Mouse (Mus musculus) heart, postnatal 25 days (tissue): ENCODE measurements around the gene Dmc1. TPM values are rescaled to one million over a fixed set of nuclear protein-coding genes. Genes with fewer than 3 reads are reported as not detected.

Experiments used
- DNase-seq: peaks from one replicate; pipeline ENCODE4 v3.0.0; 2022; ENCODE audit warnings: low spot score
- intact Hi-C: fragments of 180-260 bp; cut with DNase I; formaldehyde crosslinking; loops from one replicate; pipeline ENCODE4 v1.15.1; 2025
- microRNA-seq: library from miRNA; unstranded; fragments of <30 nt; microRNA quantifications from one replicate; pipeline ENCODE4 v1.2.0, GENCODE M21; 2022
- total RNA-seq, 2 experiments: library from RNA; stranded (reverse); gene quantifications; 2 replicates each; pipeline ENCODE4 v1.2.3; 2021

The Dmc1 gene
- total RNA-seq, 2 experiments from 2014 or later: 0.10 TPM; not detected in 1

DNA sequence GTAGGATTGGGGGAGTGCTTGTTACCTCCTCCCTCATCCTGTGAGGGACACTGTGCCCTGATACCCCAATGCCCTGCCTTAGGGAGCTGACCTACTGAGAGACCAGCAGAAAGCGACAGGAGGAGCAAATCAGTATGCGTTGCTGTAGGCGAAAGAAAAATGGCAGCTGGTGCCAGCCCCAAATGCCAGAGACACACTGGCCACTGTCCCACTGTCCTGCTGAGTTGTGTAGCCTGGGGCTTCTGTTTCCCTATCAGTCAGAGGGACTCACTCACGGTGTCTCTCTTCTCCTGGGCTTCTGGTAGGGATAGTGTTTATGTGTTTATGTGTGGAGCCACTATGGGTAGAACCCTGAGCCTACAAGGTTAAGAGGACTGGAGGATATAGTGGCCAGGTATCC is 87.2 kb downstream of the Dmc1 start:
- intact Hi-C loops: no loop called here
- no peak for DNase-seq

DNA sequence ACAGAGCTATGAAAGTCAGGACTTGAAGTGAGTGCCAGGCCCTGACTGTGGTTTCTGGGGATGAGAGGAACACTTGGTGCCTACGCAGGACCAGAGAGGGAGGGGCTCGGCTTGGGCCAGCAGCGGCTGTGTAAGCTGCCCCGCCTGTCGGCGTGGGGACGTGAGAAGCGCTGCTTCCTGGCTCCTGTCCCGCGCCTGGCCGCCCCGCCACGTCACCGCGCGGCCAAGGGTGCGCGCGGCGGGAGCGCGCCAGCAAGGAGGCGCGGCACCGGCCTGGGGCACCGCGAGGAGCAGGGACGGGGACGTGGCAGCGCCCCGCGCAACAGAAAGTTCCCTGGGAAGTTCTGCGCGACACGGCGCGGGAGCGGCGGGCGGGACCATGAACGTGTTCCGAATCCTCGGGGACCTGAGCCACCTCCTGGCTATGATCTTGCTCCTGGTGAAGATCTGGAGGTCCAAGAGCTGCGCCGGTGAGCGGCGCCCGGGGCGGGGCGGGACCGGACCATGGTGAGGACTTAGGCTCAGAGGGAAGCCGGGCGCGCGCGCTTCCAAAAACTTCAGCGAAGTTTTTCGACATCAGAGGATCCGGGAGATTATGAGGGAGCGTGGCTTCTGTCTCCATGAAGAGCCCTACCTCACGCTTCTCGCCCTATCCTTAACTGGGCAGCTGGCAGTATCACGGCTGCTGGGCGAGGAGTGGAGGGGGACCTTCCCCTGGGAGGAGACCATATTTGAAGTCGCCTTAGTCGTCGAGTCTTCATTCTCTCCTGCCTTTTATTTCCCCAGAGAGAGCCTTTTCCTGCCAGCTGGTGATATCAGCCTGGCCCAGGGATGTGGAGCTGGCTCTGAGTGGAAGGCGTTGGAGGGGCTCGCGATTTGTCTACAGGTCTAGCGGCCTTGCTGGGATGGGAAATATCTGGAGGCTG is 88.5 kb downstream of the Dmc1 start, which contains the start of gene Kdelr3:
Kdelr3 (plus strand) TSS at position 241 of the 926 bp plus-strand sequence.
- intact Hi-C loops: no loop called here
- DNase-seq: peak; percentile 82

DNA sequence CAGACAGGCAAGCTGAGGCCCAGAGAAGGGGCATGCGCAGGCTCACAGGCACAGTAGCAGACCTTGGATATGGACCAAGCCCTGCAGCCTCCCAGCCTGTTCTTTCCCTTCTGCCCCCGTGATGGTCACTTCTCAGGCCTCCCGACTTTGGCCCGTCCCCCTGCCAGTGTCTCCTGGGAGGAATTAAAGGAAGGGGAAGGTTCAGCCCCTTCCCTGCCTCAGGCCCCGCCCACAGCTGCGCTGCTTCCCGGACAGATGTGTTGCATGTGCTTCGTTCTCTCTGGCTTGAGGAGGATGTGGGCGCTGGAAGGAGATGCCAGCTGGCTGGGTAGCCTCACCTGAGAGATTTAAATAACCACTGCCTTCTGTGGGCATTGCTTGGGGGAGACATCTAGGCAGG is 91.0 kb downstream of the Dmc1 start:
- peak; percentile 17 for DNase-seq

DNA sequence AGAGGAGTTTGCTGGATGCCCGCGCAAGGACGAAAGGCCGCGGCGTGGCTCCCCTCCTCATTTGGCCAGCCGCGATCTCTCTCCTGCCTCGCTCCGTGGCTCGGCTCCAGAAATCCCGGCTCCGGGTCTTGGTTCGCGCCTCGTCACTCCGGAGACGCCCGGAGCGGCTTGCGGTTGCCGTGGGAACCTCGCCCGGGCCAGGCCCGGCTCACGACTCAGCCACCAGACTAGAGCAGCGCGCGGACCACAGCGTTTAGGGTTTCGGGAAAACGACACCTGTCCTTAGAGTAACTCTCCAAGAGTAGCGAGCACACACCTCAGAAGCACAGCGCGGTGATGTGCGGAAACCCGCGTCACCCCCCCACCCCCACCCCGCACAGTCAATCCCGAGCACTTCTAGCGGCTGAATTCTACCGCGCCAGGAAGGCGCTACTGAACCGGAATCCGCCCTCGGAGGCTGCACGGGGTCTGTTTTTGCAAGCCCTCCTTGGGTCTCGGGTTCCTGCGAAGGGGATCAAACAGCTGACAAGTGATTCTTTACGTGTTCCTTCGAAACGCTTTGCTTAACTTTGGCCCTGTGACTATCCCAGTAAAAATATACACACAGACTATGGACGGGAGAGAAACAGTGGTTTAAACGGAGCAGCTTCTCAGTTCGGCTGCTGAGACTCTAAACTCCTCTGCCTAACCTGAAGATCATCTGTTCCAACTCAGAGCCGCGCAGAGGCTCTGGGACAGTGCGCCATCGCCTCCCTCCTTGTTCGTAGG is 93.2 kb downstream of the Dmc1 start:
- DNase-seq: peak; percentile 62
- intact Hi-C loops: no loop called here

More for the DNA sequence above, 91.0 kb downstream of the Dmc1 start:
- intact Hi-C loops: no loop called here

Small RNAs within 50 kb of the gene (microRNA-seq; reads per million reads assigned to microRNA genes)
- gene Gm27903: not detected

Other genes starting within 250 kb of the Dmc1 start
- gene Tmem184b, start 201.5 kb downstream of the Dmc1 start, total RNA-seq: 10 to 100 TPM; 43.0 to 46.7 TPM
- gene Csnk1e, start 149.5 kb downstream of the Dmc1 start, total RNA-seq: 10 to 100 TPM; 48.4 to 54.0 TPM
- gene Kcnj4, start 99.9 kb downstream of the Dmc1 start, total RNA-seq: not detected
- 1 to 10 TPM; 7.6 to 8.2 TPM for gene Kdelr3, start 88.7 kb downstream of the Dmc1 start, total RNA-seq
- 100 to 1,000 TPM in 1 of 2 experiments, 10 to 100 TPM in 1; 96.7 to 105 TPM for gene Ddx17, start 58.4 kb downstream of the Dmc1 start, total RNA-seq
- 1 to 10 TPM in 1 of 2 experiments, under 1 TPM in 1; 0.84 to 1.3 TPM for gene Fam227a, start 53.8 kb upstream of the Dmc1 start, total RNA-seq
- gene Cby1, start 54.1 kb upstream of the Dmc1 start, total RNA-seq: 10 to 100 TPM; 22.9 to 25.9 TPM
- gene Tomm22, start 65.8 kb upstream of the Dmc1 start, total RNA-seq: 100 to 1,000 TPM; 120 to 122 TPM
- gene Josd1, start 82.8 kb upstream of the Dmc1 start, total RNA-seq: 10 to 100 TPM; 23.6 to 26.4 TPM
- gene Gtpbp1, start 85.7 kb upstream of the Dmc1 start, total RNA-seq: 10 to 100 TPM; 27.2 to 31.8 TPM
- 10 to 100 TPM; 79.3 to 80.7 TPM for gene Sun2, start 137.4 kb upstream of the Dmc1 start, total RNA-seq
- 10 to 100 TPM; 20.5 to 22.9 TPM for gene Dnal4, start 172.7 kb upstream of the Dmc1 start, total RNA-seq
- gene Nptxr, start 199.7 kb upstream of the Dmc1 start, total RNA-seq: 1 to 10 TPM; 1.5 to 1.8 TPM
- under 1 TPM in 1 of 2 experiments, not detected in 1; 0.26 TPM for gene Npcd, start 229.1 kb upstream of the Dmc1 start, total RNA-seq
- 10 to 100 TPM; 27.9 to 33.5 TPM for gene Cbx6, start 229.6 kb upstream of the Dmc1 start, total RNA-seq